Comparison of ENCODE assay signal across 15 mouse cellular contexts in genomic region chr17:70442976-70443375, GRCm38 (mm10).
A peak's percentile ranks its signal among the peaks of the same experiment; 100 is the strongest.
DNase-seq lines count a peak whose midpoint lies in the region; ATAC-seq and TF ChIP-seq lines count a peak whose summit lies in the region.
"Had no signal": no experiment of that assay in that cellular context is flagged by ENCODE, and none has a peak within 500 bp of the region (broad histone marks: within the 10 kb centered on the region; RNA-seq: fewer than 3 reads in every experiment).

No protein-coding gene starts in this region.

- no peak overlapping the region for H3K4me2 ChIP-seq in forebrain, embryonic 15.5 days (replicated peaks)
- no peak overlapping the region for H3K4me2 ChIP-seq in hindbrain, embryonic 11.5 days (replicated peaks; ENCODE audit: low read depth, low read length)
- H3K4me2 ChIP-seq: liver, embryonic 11.5 days had no signal

- no peak overlapping the region for H3K4me3 ChIP-seq in forebrain, embryonic 15.5 days
- H3K4me3 ChIP-seq in forebrain, embryonic 10.5 days = no peak overlapping the region
- H3K4me3 ChIP-seq in layer of hippocampus, adult 2 months = peak overlapping the region; percentile 8; the same call in 1 of the 2 replicates
- H3K4me3 ChIP-seq in hindbrain, embryonic 11.5 days (ENCODE audit: low read depth, low read length) = no peak overlapping the region
- H3K4me3 ChIP-seq: erythroblast, embryonic 14.5 days had no signal

- H3K9ac ChIP-seq in forebrain, embryonic 15.5 days (replicated peaks) = no peak overlapping the region
- H3K9ac ChIP-seq in hindbrain, embryonic 11.5 days (ENCODE audit: low read depth, low read length) = no peak overlapping the region

- no peak for DNase-seq in forebrain, embryonic 10.5 days (ENCODE audit: extremely low spot score, low spot score)
- peak; percentile 73 to 74 for DNase-seq in cerebellum, adult 18-20 months
- peak; percentile 54 to 81 for DNase-seq in layer of hippocampus, adult 2 months (ENCODE audit: low spot score in 2 of 2)
- DNase-seq in right cerebral cortex, adult 18-20 months = peak; percentile 77
- DNase-seq in kidney, adult 18-20 months = no peak
- no peak for DNase-seq in adrenal gland, postnatal 14 days
- DNase-seq in hindbrain, embryonic 11.5 days (ENCODE audit: low spot score) = no peak
- DNase-seq: embryo, embryonic 11 days; gastrocnemius, postnatal 36 days; heart, postnatal 14 days; lung, postnatal 14 days had no signal

- H3K4me1 ChIP-seq in forebrain, embryonic 15.5 days = peaks cover 6% of the 10 kb centered on the region; the same call in 1 of the 2 replicates
- H3K4me1 ChIP-seq in forebrain, embryonic 10.5 days = no peaks in the 10 kb centered on the region
- H3K4me1 ChIP-seq in hindbrain, embryonic 11.5 days (replicated peaks; ENCODE audit: control insufficient read depth, insufficient read depth, low read length) = no peaks in the 10 kb centered on the region

- H3K27ac ChIP-seq in forebrain, embryonic 15.5 days (replicated peaks) = peak overlapping the region; percentile 27; the same call in 1 of the 2 replicates
- H3K27ac ChIP-seq in forebrain, embryonic 10.5 days = no peak overlapping the region
- peak overlapping the region; percentile 74 for H3K27ac ChIP-seq in layer of hippocampus, adult 2 months
- H3K27ac ChIP-seq in hindbrain, embryonic 11.5 days (ENCODE audit: low read depth, low read length) = no peak overlapping the region

- no peaks in the 10 kb centered on the region for H3K27me3 ChIP-seq in forebrain, embryonic 15.5 days
- no peaks in the 10 kb centered on the region for H3K27me3 ChIP-seq in forebrain, embryonic 10.5 days (ENCODE audit: poor library complexity, severe bottlenecking)
- no peaks in the 10 kb centered on the region for H3K27me3 ChIP-seq in hindbrain, embryonic 11.5 days (ENCODE audit: control insufficient read depth, insufficient read depth, low read length)

- no peak for TF ChIP-seq CTCF in layer of hippocampus, adult 2 months (conservative IDR thresholded peaks at IDR 0.05)

- peak; percentile 85 for ATAC-seq in forebrain, embryonic 15.5 days (replicated peaks)
- ATAC-seq in hindbrain, embryonic 11.5 days (ENCODE audit: low FRiP score) = no peak
- ATAC-seq: intestine, embryonic 16.5 days had no signal

- 65% methylated on average over 14 of the region's 14 CpGs for WGBS in forebrain, embryonic 15.5 days
- 96% methylated on average over 14 of the region's 14 CpGs for WGBS in forebrain, embryonic 10.5 days
- WGBS in hindbrain, embryonic 11.5 days = 93% methylated on average over 14 of the region's 14 CpGs

- H3K9me3 ChIP-seq in forebrain, embryonic 15.5 days = no peaks in the 10 kb centered on the region
- H3K9me3 ChIP-seq in forebrain, embryonic 10.5 days = no peaks in the 10 kb centered on the region
- no peaks in the 10 kb centered on the region for H3K9me3 ChIP-seq in hindbrain, embryonic 11.5 days (ENCODE audit: control insufficient read depth, low read length)

- H3K36me3 ChIP-seq in forebrain, embryonic 15.5 days = no peaks in the 10 kb centered on the region
- no peaks in the 10 kb centered on the region for H3K36me3 ChIP-seq in forebrain, embryonic 10.5 days (replicated peaks)
- H3K36me3 ChIP-seq in hindbrain, embryonic 11.5 days (ENCODE audit: control insufficient read depth, insufficient read depth, low read length) = no peaks in the 10 kb centered on the region

Comparison
In these comparisons a context has a peak if more than half of its experiments do, and no peak if none do; other contexts are left out.
1. H3K27ac ChIP-seq: peak in forebrain, embryonic 15.5 days (single experiment) and layer of hippocampus, adult 2 months (single experiment); none in forebrain, embryonic 10.5 days (single experiment) and hindbrain, embryonic 11.5 days (single experiment).
2. DNase-seq: peak in cerebellum, adult 18-20 months (2 of 2), layer of hippocampus, adult 2 months (2 of 2) and right cerebral cortex, adult 18-20 months (single experiment); none in forebrain, embryonic 10.5 days (single experiment), kidney, adult 18-20 months (single experiment), adrenal gland, postnatal 14 days (single experiment) and hindbrain, embryonic 11.5 days (single experiment).